Mouse (Mus musculus) C2C12 (cell line): ENCODE measurements around the gene Usp7.
A peak's percentile ranks its signal among the peaks of the same experiment; 100 is the strongest.

Experiments used
- CEBPB ChIP-seq: IDR thresholded peaks from one replicate; pipeline ENCODE4 v1.6.1; 2011; ENCODE audit warnings: low read depth, mild to moderate bottlenecking, control low read depth, moderate library complexity
- CTCF ChIP-seq: IDR thresholded peaks from one replicate; pipeline ENCODE4 v1.5.1; 2011; ENCODE audit not compliant: control insufficient read depth, insufficient read depth, insufficient read length
- MAX ChIP-seq: IDR thresholded peaks from one replicate; pipeline ENCODE4 v1.6.1; 2011; ENCODE audit warnings: mild to moderate bottlenecking, control low read depth
- MYOD1 ChIP-seq: IDR thresholded peaks from one replicate; pipeline ENCODE4 v1.6.1; 2011; ENCODE audit warnings: low read depth; ENCODE audit not compliant: control insufficient read depth, insufficient read length
- MYOG ChIP-seq: IDR thresholded peaks from one replicate; pipeline ENCODE4 v1.6.1; 2011; ENCODE audit not compliant: control insufficient read depth, insufficient read length; ENCODE audit errors: extremely low read depth
- USF1 ChIP-seq: IDR thresholded peaks from one replicate; pipeline ENCODE4 v1.6.1; 2011; ENCODE audit warnings: low read depth, mild to moderate bottlenecking, control low read depth, moderate library complexity

DNA sequence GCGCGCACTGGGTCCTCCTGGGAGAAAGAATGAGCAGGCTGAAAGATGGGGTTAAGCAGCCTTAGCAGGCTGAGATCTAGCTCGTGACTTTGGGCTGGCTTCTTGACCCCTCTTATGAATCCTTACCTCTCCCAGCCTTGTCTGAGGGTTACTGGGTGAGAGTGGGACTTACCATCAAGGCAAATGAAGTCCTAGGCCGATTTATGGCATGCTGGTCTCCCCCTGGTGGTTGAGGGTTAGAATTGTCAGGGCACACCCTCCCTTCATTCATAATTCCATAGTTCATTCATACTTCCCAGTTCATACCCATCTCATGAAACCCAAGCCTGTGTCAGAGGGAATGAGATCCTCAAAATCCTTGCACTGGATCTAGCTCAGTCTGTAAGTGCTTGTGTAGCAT, 115.3 kb downstream of the Usp7 start:
- TF ChIP-seq USF1 (no peak), CTCF (peak; percentile 61), MAX (no peak), MYOG (no peak), MYOD1 (no peak), CEBPB (no peak)
